Mouse (Mus musculus) neural tube, embryonic 10.5 days (tissue): ENCODE results near the gene Cbx2.

Experiments
- DNase-seq: peaks from one replicate; pipeline ENCODE4 v3.0.0-alpha.2; 2017; ENCODE audit warnings: low spot score; ENCODE audit errors: extremely low spot score

Gene Cbx2

GRCm38 (mm10) chr11:119022895-119023615 is at the start of gene Cbx2:
TSS of gene Cbx2 (plus strand) at chr11:119022962.
- DNase-seq, result peak; percentile 92

GRCm38 (mm10) chr11:118974340-118974739 is 48.4 kb upstream of the Cbx2 start:
- no peak for DNase-seq

GRCm38 (mm10) chr11:118975427-118975826 is 47.3 kb upstream of the Cbx2 start:
- peak; percentile 82 for DNase-seq

GRCm38 (mm10) chr11:118975917-118976316 is 46.8 kb upstream of the Cbx2 start:
- no peak for DNase-seq

- no peak for DNase-seq
Observed at GRCm38 (mm10) chr11:118980388-118980787, 42.4 kb upstream of the Cbx2 start.

GRCm38 (mm10) chr11:118981012-118981776 is 41.6 kb upstream of the Cbx2 start:
- DNase-seq, result no peak

- DNase-seq, result no peak
Observed at GRCm38 (mm10) chr11:118982593-118983113, 40.1 kb upstream of the Cbx2 start.

- DNase-seq, result no peak
Observed at GRCm38 (mm10) chr11:118985571-118985970, 37.2 kb upstream of the Cbx2 start.

- no peak for DNase-seq
Observed at GRCm38 (mm10) chr11:118987999-118988398, 34.8 kb upstream of the Cbx2 start, which contains the start of gene Enpp7. TSS of gene Enpp7 (plus strand) at chr11:118988188.

- DNase-seq, result no peak
Observed at GRCm38 (mm10) chr11:118992781-118993180, 30.0 kb upstream of the Cbx2 start.

- no peak for DNase-seq
Observed at GRCm38 (mm10) chr11:118995448-118995847, 27.3 kb upstream of the Cbx2 start.

- DNase-seq, result no peak
Observed at GRCm38 (mm10) chr11:118997182-118997581, 25.6 kb upstream of the Cbx2 start.

GRCm38 (mm10) chr11:118998540-118999265 is 24.1 kb upstream of the Cbx2 start:
- DNase-seq, result peak; percentile 97

- peak; percentile 72 for DNase-seq
Observed at GRCm38 (mm10) chr11:118999361-118999804, 23.4 kb upstream of the Cbx2 start.

GRCm38 (mm10) chr11:119000877-119001276 is 21.9 kb upstream of the Cbx2 start:
- DNase-seq, result no peak

- DNase-seq, result no peak
Observed at GRCm38 (mm10) chr11:119001493-119002128, 21.2 kb upstream of the Cbx2 start.

- DNase-seq, result no peak
Observed at GRCm38 (mm10) chr11:119005547-119006275, 17.1 kb upstream of the Cbx2 start.

- DNase-seq, result no peak
Observed at GRCm38 (mm10) chr11:119006462-119006861, 16.3 kb upstream of the Cbx2 start.

- DNase-seq, result peak; percentile 38
Observed at GRCm38 (mm10) chr11:119007461-119008456, 15.0 kb upstream of the Cbx2 start.
